Mouse (Mus musculus) lung, postnatal 0 days (tissue): ENCODE measurements around the gene Tob1.

Experiments
- CTCF ChIP-seq: IDR thresholded peaks from 2 replicates; pipeline ENCODE4 v1.5.1; 2016; ENCODE audit warnings: antibody characterized with exemption, mild to moderate bottlenecking
- EP300 ChIP-seq: IDR thresholded peaks from 2 replicates; pipeline ENCODE4 v1.6.1; 2016; ENCODE audit warnings: antibody characterized with exemption, mild to moderate bottlenecking, control low read depth

GRCm38 (mm10) chr11:94231821-94232552 lies 20.7 kb downstream of the Tob1 start:
- no peak for TF ChIP-seq CTCF
- peak; percentile 51; the same call in 1 of the 2 replicates for TF ChIP-seq EP300
